8 mouse cellular contexts compared by ENCODE assay signal in genomic region chr10:45067436-45067925, GRCm38 (mm10). TPM values are rescaled to one million over a fixed set of nuclear protein-coding genes. Genes with fewer than 3 reads are reported as not detected.
DNase-seq lines count a peak whose midpoint lies in the region; ATAC-seq and TF ChIP-seq lines count a peak whose summit lies in the region.

No protein-coding gene starts in this region.

- H3K27me3 ChIP-seq in hindbrain, embryonic 12.5 days = no peaks in the 10 kb centered on the region
- no peaks in the 10 kb centered on the region for H3K27me3 ChIP-seq in liver, embryonic 16.5 days (ENCODE audit: control insufficient read depth, insufficient read depth, low read depth, low read length)
- H3K27me3 ChIP-seq in small intestine, adult 2 months (ENCODE audit: control insufficient read depth, insufficient read depth, low read length) = no peaks in the 10 kb centered on the region

- H3K36me3 ChIP-seq in hindbrain, embryonic 12.5 days = peaks cover 6% of the 10 kb centered on the region; the same call in 1 of the 2 replicates
- no peaks in the 10 kb centered on the region for H3K36me3 ChIP-seq in liver, embryonic 16.5 days (ENCODE audit: control insufficient read depth, insufficient read depth)
- H3K36me3 ChIP-seq in small intestine, adult 2 months (ENCODE audit: control insufficient read depth, insufficient read depth, low read length) = peaks cover under 1% of the 10 kb centered on the region; the same call in 1 of the 2 replicates

- H3K4me1 ChIP-seq in bone marrow macrophage, adult 2 months (ENCODE audit: control insufficient read depth, insufficient read depth, low read length) = peaks cover 17% of the 10 kb centered on the region
- peaks cover 32% of the 10 kb centered on the region for H3K4me1 ChIP-seq in hindbrain, embryonic 12.5 days
- H3K4me1 ChIP-seq in liver, embryonic 16.5 days (ENCODE audit: control insufficient read depth, low read depth, low read length) = peaks cover 45% of the 10 kb centered on the region
- H3K4me1 ChIP-seq in small intestine, adult 2 months (ENCODE audit: control insufficient read depth, insufficient read depth, insufficient read length, low read length) = peaks cover 26% of the 10 kb centered on the region

- DNase-seq in frontal cortex, postnatal 10 days (ENCODE audit: low spot score in 2 of 2) = no peak
- DNase-seq in A20 (ENCODE audit: low read depth, low spot score) = peak; percentile 83
- DNase-seq in spleen, adult 12 weeks (ENCODE audit: low spot score) = no peak

- H3K27ac ChIP-seq in bone marrow macrophage, adult 2 months (ENCODE audit: insufficient read depth, low read depth, low read length) = peak overlapping the region; percentile 37
- H3K27ac ChIP-seq in hindbrain, embryonic 12.5 days = peak overlapping the region; percentile 84
- peak overlapping the region; percentile 77 for H3K27ac ChIP-seq in liver, embryonic 16.5 days (ENCODE audit: low read length)
- peak overlapping the region; percentile 8; the same call in 1 of the 2 replicates for H3K27ac ChIP-seq in small intestine, adult 2 months (ENCODE audit: insufficient read depth, low read depth, low read length)

- TF ChIP-seq CTCF in bone marrow macrophage, adult 2 months (IDR thresholded peaks at IDR 0.05; ENCODE audit: low read depth, low read length) = no peak
- no peak for TF ChIP-seq CTCF in small intestine, adult 2 months (IDR thresholded peaks at IDR 0.05; ENCODE audit: extremely low read depth, insufficient read length, insufficient replicate concordance, low read depth, low read length)

- H3K9ac ChIP-seq in hindbrain, embryonic 12.5 days = peak overlapping the region; percentile 96
- H3K9ac ChIP-seq in liver, embryonic 16.5 days (ENCODE audit: low read depth, low read length) = peak overlapping the region; percentile 80

- WGBS in hindbrain, embryonic 12.5 days = under 1% methylated on average over 28 of the region's 28 CpGs
- WGBS in liver, embryonic 16.5 days (ENCODE audit: insufficient replicate concordance) = under 1% methylated on average over 28 of the region's 28 CpGs
- under 1% methylated on average over 28 of the region's 28 CpGs for WGBS in small intestine, adult 2 months

- no peaks in the 10 kb centered on the region for H3K9me3 ChIP-seq in hindbrain, embryonic 12.5 days (replicated peaks)
- H3K9me3 ChIP-seq in liver, embryonic 16.5 days (replicated peaks; ENCODE audit: control insufficient read depth, low read length) = no peaks in the 10 kb centered on the region

- no peak for TF ChIP-seq POLR2A in bone marrow macrophage, adult 2 months (IDR thresholded peaks at IDR 0.05; ENCODE audit: borderline replicate concordance, low read depth, low read length)
- no peak for TF ChIP-seq POLR2A in small intestine, adult 2 months (IDR thresholded peaks at IDR 0.05; ENCODE audit: low read depth, low read length)

- peak overlapping the region; percentile 85 for H3K4me3 ChIP-seq in bone marrow macrophage, adult 2 months (ENCODE audit: insufficient read depth, low read length)
- H3K4me3 ChIP-seq in hindbrain, embryonic 12.5 days = peak overlapping the region; percentile 94
- peak overlapping the region; percentile 85 for H3K4me3 ChIP-seq in liver, embryonic 16.5 days (ENCODE audit: low read depth, low read length)
- peak overlapping the region; percentile 85 for H3K4me3 ChIP-seq in small intestine, adult 2 months (ENCODE audit: low read depth, low read length)

- peak; percentile 13 for ATAC-seq in frontal cortex, adult (ENCODE audit: low TSS enrichment)
- ATAC-seq in hindbrain, embryonic 12.5 days (ENCODE audit: low FRiP score) = peak; percentile 68
- ATAC-seq in liver, embryonic 16.5 days (ENCODE audit: low read depth) = peak; percentile 40

- peak overlapping the region; percentile 60 for H3K4me2 ChIP-seq in hindbrain, embryonic 12.5 days (replicated peaks)
- peak overlapping the region; percentile 94 for H3K4me2 ChIP-seq in liver, embryonic 16.5 days (ENCODE audit: low read depth, low read length)

RNA-seq across cellular contexts. Expression of gene Prep, which starts 0.5 kb away (rescaled TPM):
- 5.5 and 6.2 TPM in 2 replicates for polyA plus RNA-seq in bone marrow macrophage, adult 2 months (2012; ENCODE audit: insufficient read depth, insufficient read length, missing spikeins)
- polyA plus RNA-seq in hindbrain, embryonic 12.5 days (2016; fragmentation: Nextera tagmentation; extraction: Ambion mirVana) = 29.0 and 29.5 TPM in 2 replicates
- 9.2 and 9.6 TPM in 2 replicates for polyA plus RNA-seq in liver, embryonic 16.5 days (2015; fragmentation: Nextera tagmentation; extraction: Ambion mirVana)
- 2.3 and 5.2 TPM in 2 replicates for polyA plus RNA-seq in small intestine, adult 2 months (2012; rRNA removed)

Comparison
In these comparisons a context has a peak if more than half of its experiments do, and no peak if none do; other contexts are left out.
1. ATAC-seq: peak in every context shown above with its lines; median percentile 68 in hindbrain, embryonic 12.5 days; 40 in liver, embryonic 16.5 days; 13 in frontal cortex, adult.
2. H3K27ac ChIP-seq: peak in every context shown above with its lines; median percentile 84 in hindbrain, embryonic 12.5 days; 77 in liver, embryonic 16.5 days; 37 in bone marrow macrophage, adult 2 months; 8 in small intestine, adult 2 months.